Mouse (Mus musculus): ENCODE results near the gene Pald1.

DNA sequence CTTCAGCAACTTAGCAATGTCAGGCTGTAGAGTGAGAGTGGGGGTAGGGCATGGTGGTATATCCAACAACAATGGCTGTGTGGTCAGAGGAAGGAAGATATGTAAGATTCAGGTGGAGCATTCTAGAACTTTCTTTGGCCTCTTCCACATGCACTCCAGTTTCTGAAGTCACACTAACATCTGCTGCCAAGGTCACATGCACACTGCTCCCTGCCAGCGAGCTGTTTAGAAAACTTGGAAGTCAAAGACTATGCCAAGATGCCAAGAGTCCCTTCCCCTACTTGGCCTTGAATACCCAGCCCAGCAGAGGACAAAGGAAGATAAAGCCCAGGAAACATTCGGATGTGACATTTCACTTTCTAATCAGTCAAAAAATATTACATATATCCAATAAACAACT, 19.6 kb upstream of the Pald1 start:
- TF ChIP-seq POLR2A (IDR thresholded peaks at IDR 0.05; ENCODE audit: control insufficient read depth, low read depth, low read length) (no peak), CTCF (IDR thresholded peaks at IDR 0.05; ENCODE audit: control insufficient read depth, insufficient read depth, insufficient replicate concordance, low read depth, low read length) (no peak)
